Mouse (Mus musculus): ENCODE data around the gene Micall2. TPM values are rescaled to one million over a fixed set of nuclear protein-coding genes. Genes with fewer than 3 reads are reported as not detected.

The Micall2 gene
- polyA plus RNA-seq, 1 experiment from 2014 or later: 7.7 TPM

Small RNA genes within 50 kb of the gene (microRNA-seq; reads per million reads assigned to microRNA genes)
- gene Mir7037 (ENCODE audit: borderline number of aligned reads): not detected

Other genes starting within 250 kb of the Micall2 start
- 4.6 and 9.8 TPM in 2 replicates for gene Uncx, start 192.8 kb downstream of the Micall2 start, polyA plus RNA-seq (2015; fragmentation: Nextera tagmentation; extraction: Ambion mirVana)
- gene Ints1, start 39.3 kb upstream of the Micall2 start, polyA plus RNA-seq (2015; fragmentation: Nextera tagmentation; extraction: Ambion mirVana): 23.0 and 23.7 TPM in 2 replicates
- gene Mafk, start 55.2 kb upstream of the Micall2 start, polyA plus RNA-seq (2015; fragmentation: Nextera tagmentation; extraction: Ambion mirVana): 11.6 and 11.7 TPM in 2 replicates
- gene Tmem184a, start 83.6 kb upstream of the Micall2 start, polyA plus RNA-seq (2015; fragmentation: Nextera tagmentation; extraction: Ambion mirVana): 10.7 and 12.2 TPM in 2 replicates
- not detected in 2 replicates for gene Gm26938, start 90.1 kb upstream of the Micall2 start, polyA plus RNA-seq (2015; fragmentation: Nextera tagmentation; extraction: Ambion mirVana)
- 61.0 and 63.2 TPM in 2 replicates for gene Psmg3, start 90.5 kb upstream of the Micall2 start, polyA plus RNA-seq (2015; fragmentation: Nextera tagmentation; extraction: Ambion mirVana)
- 2.0 and 2.5 TPM in 2 replicates for gene Elfn1, start 171.6 kb upstream of the Micall2 start, polyA plus RNA-seq (2015; fragmentation: Nextera tagmentation; extraction: Ambion mirVana)